Mouse (Mus musculus) embryonic facial prominence, embryonic 14.5 days (tissue): ENCODE results near the gene Enkd1. TPM values are rescaled to one million over a fixed set of nuclear protein-coding genes. Genes with fewer than 3 reads are reported as not detected.

Experiments
- ATAC-seq: fragments of 200-750 bp; cut with Nextera tagmentation; 2 replicates; pipeline ENCODE4 v1.8.0; 2017; ENCODE audit warnings: low read depth, moderate number of reproducible peaks, moderate TSS enrichment
- DNase-seq: peaks from one replicate; pipeline ENCODE4 v3.0.0-alpha.2; 2015; ENCODE audit warnings: low spot score
- H3K27ac ChIP-seq: fragments of 300-500 bp; sonication (generic); replicated peaks from 2 replicates; pipeline ENCODE4 v1.5.1; 2014; ENCODE audit warnings: low read depth, mild to moderate bottlenecking, low read length, moderate library complexity
- H3K27me3 ChIP-seq: fragments of 300-500 bp; sonication (generic); replicated peaks from 2 replicates; pipeline ENCODE4 v1.6.1; 2014; ENCODE audit warnings: low read length; ENCODE audit not compliant: control insufficient read depth, insufficient read depth
- H3K36me3 ChIP-seq: fragments of 300-500 bp; sonication (generic); 2 replicates; pipeline ENCODE4 v1.6.1; 2014; ENCODE audit warnings: low read length, mixed read lengths; ENCODE audit not compliant: control insufficient read depth, insufficient read depth
- H3K4me1 ChIP-seq: fragments of 300-500 bp; sonication (generic); 2 replicates; pipeline ENCODE4 v1.6.1; 2014; ENCODE audit warnings: antibody characterized with exemption, low read length; ENCODE audit not compliant: control insufficient read depth, insufficient read depth
- H3K4me2 ChIP-seq: fragments of 300-500 bp; sonication (generic); 2 replicates; pipeline ENCODE4 v1.6.1; 2014; ENCODE audit warnings: low read depth, mild to moderate bottlenecking, low read length, moderate library complexity, mixed read lengths
- H3K4me3 ChIP-seq: fragments of 300-500 bp; sonication (generic); 2 replicates; pipeline ENCODE4 v1.5.1; 2014; ENCODE audit warnings: low read depth, mild to moderate bottlenecking, low read length
- H3K9ac ChIP-seq: fragments of 300-500 bp; sonication (generic); 2 replicates; pipeline ENCODE4 v1.6.1; 2014; ENCODE audit warnings: low read depth, mild to moderate bottlenecking, low read length, moderate library complexity, mixed read lengths
- H3K9me3 ChIP-seq: fragments of 300-500 bp; sonication (generic); 2 replicates; pipeline ENCODE4 v1.6.1; 2016; ENCODE audit warnings: low read length; ENCODE audit not compliant: control insufficient read depth
- polyA plus RNA-seq: library from polyadenylated mRNA; unstranded; fragments of >200 nt; fragmentation: Nextera tagmentation; extraction: Ambion mirVana; gene quantifications from 2 replicates; pipeline ENCODE4 v1.2.1, GENCODE M21; 2014

The Enkd1 gene
- polyA plus RNA-seq, 1 experiment from 2014 or later, result 20.8 TPM

GRCm38 (mm10) chr8:105657641-105658040, 50.4 kb downstream of the Enkd1 start:
- no peak overlapping the region for H3K4me2 ChIP-seq
- no peaks in the 10 kb centered on the region for H3K27me3 ChIP-seq
- no peak overlapping the region for H3K4me3 ChIP-seq
- H3K27ac ChIP-seq, result no peak overlapping the region
- DNase-seq (no peak), ATAC-seq (no peak)
- no peak overlapping the region for H3K9ac ChIP-seq
- peaks cover 36% of the 10 kb centered on the region for H3K36me3 ChIP-seq
- no peaks in the 10 kb centered on the region for H3K4me1 ChIP-seq
- no peaks in the 10 kb centered on the region for H3K9me3 ChIP-seq

Other genes with a start within 250 kb of the Enkd1 start
- 186 and 243 TPM in 2 replicates for gene Tppp3, start 236.7 kb downstream of the Enkd1 start, polyA plus RNA-seq
- gene Zdhhc1, start 211.3 kb downstream of the Enkd1 start, polyA plus RNA-seq, result 30.1 and 38.6 TPM in 2 replicates
- 1.1 and 2.2 TPM in 2 replicates for gene Hsd11b2, start 189.5 kb downstream of the Enkd1 start, polyA plus RNA-seq
- 92.7 and 102 TPM in 2 replicates for gene Atp6v0d1, start 142.2 kb downstream of the Enkd1 start, polyA plus RNA-seq
- 22.4 and 23.6 TPM in 2 replicates for gene Ripor1, start 103.0 kb downstream of the Enkd1 start, polyA plus RNA-seq
- 80.9 and 82.5 TPM in 2 replicates for gene Ctcf, start 71.6 kb downstream of the Enkd1 start, polyA plus RNA-seq
- 1.7 and 1.9 TPM in 2 replicates for gene Agrp, start 70.8 kb downstream of the Enkd1 start, polyA plus RNA-seq
- gene Carmil2, start 21.9 kb downstream of the Enkd1 start, polyA plus RNA-seq, result 1.1 and 1.4 TPM in 2 replicates
- 56.4 and 58.7 TPM in 2 replicates for gene Acd, start 7.1 kb downstream of the Enkd1 start, polyA plus RNA-seq
- gene Pard6a, start 7.1 kb downstream of the Enkd1 start, polyA plus RNA-seq, result 17.8 and 18.4 TPM in 2 replicates
- gene 4933405L10Rik, start 555 bp downstream of the Enkd1 start, polyA plus RNA-seq, result 0.42 TPM in 1 of 2 replicates, not detected in the other
- 14.7 and 15.1 TPM in 2 replicates for gene Gfod2, start 50.5 kb upstream of the Enkd1 start, polyA plus RNA-seq
- 10.8 and 11.2 TPM in 2 replicates for gene Ranbp10, start 119.1 kb upstream of the Enkd1 start, polyA plus RNA-seq
- 0.52 and 3.4 TPM in 2 replicates for gene Tsnaxip1, start 119.5 kb upstream of the Enkd1 start, polyA plus RNA-seq
- gene Cenpt, start 145.1 kb upstream of the Enkd1 start, polyA plus RNA-seq, result 35.0 and 35.8 TPM in 2 replicates
- gene Thap11, start 146.9 kb upstream of the Enkd1 start, polyA plus RNA-seq, result 59.6 and 61.8 TPM in 2 replicates
- 223 and 258 TPM in 2 replicates for gene Nutf2, start 152.4 kb upstream of the Enkd1 start, polyA plus RNA-seq
- 35.8 and 42.0 TPM in 2 replicates for gene Edc4, start 172.7 kb upstream of the Enkd1 start, polyA plus RNA-seq
- gene Nrn1l, start 185.4 kb upstream of the Enkd1 start, polyA plus RNA-seq, result 0.62 and 0.71 TPM in 2 replicates
- 26.1 and 34.0 TPM in 2 replicates for gene Pskh1, start 192.2 kb upstream of the Enkd1 start, polyA plus RNA-seq
- 0.57 and 1.1 TPM in 2 replicates for gene Ctrl, start 225.7 kb upstream of the Enkd1 start, polyA plus RNA-seq
- 35.9 and 37.3 TPM in 2 replicates for gene Psmb10, start 230.2 kb upstream of the Enkd1 start, polyA plus RNA-seq
- gene Lcat, start 235.2 kb upstream of the Enkd1 start, polyA plus RNA-seq, result 1.7 and 1.8 TPM in 2 replicates